Mouse (Mus musculus) urinary bladder, adult 18-20 months (tissue): Measurements from ENCODE around the gene Dusp6.

Experiments
- DNase-seq, 2 experiments: peaks; one replicate each; pipeline ENCODE4 v3.0.0; 2022; ENCODE audit warnings: low spot score in 2 of 2, mixed read lengths in 2 of 2

Gene Dusp6

DNA sequence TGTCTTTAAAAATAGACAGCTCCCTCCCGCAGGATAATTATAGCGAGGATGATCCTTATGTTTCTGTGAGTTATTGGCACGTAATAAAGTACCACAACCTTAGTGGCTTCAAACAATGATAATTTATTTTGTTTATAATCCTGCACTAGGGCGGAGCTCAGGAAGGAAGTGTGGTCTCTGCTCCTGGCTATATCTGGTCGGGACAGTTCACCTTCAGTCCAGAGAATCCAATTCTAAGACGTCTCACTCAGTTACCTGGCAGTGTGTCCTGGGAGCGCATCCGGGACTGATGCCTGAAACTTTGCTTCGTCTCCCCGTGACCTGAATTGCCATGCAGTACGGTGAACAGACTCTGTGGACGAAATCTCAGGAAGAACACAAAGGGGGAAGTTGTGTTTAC lies 10.0 kb downstream of the Dusp6 start:
- no peak for DNase-seq

DNA sequence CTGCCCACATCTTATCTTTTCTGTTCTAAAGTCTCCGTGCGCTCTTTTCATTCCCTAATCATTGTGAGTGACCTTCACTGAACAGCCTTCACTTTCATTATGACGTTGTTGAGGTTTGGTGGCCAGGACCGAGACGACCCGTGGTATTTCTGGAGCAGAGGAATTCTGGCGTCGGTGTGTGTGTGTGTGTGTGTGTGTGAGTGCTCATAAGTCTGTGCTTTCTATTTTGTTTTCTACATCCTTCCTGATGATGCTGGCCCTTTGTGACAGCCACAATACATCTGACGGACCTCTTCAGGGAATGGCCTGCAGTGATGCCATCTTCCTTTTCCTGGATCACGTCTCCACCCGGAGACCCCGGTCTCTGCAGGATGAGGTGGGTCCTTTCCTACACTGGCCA lies 11.6 kb downstream of the Dusp6 start:
- no peak for DNase-seq

- no peak for DNase-seq
Observed at GRCm38 (mm10) chr10:99279067-99279880, 16.2 kb downstream of the Dusp6 start.

DNA sequence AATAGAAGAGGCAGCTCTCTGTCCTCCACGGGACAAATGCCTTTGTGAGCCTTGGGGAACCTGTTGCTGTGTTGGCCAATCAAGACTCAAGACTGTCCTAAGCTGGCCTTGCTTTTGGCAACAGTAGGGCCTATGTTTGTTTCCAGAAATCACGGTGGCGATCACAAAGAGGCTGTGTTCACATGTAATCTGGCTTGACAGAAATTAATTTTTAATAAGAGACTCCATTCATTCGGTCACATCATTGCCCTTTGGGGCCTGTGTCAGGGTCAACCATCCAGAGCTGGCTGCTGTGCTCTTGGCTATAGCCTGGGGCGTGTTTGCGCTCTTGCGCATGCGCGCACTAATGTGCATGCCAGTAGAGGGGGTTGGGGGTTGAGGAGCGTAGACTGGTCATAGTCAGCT lies 21.0 kb downstream of the Dusp6 start:
- no peak for DNase-seq

DNA sequence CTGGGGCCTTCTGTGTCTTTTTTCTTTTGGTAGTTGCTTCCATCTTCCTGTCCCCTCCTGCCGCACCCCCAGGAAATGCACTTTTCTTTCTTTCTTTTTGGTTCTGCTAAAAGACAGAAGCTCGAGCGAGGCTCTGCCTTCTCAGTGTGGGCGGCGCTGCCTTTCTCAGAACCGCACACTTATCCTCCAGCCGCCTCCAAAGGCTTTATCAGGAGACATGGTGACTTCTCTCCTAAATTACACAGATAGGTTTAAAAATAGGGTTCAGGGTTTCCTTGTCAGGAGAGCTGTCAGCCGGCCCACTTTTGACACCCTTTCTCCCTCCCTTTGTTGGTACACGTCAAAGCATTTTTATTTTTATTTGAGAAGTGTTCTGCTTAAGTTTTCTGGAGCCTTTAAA lies 21.9 kb downstream of the Dusp6 start:
- no peak for DNase-seq

- DNase-seq, result no peak
Observed at GRCm38 (mm10) chr10:99285759-99286158, 22.7 kb downstream of the Dusp6 start.

DNA sequence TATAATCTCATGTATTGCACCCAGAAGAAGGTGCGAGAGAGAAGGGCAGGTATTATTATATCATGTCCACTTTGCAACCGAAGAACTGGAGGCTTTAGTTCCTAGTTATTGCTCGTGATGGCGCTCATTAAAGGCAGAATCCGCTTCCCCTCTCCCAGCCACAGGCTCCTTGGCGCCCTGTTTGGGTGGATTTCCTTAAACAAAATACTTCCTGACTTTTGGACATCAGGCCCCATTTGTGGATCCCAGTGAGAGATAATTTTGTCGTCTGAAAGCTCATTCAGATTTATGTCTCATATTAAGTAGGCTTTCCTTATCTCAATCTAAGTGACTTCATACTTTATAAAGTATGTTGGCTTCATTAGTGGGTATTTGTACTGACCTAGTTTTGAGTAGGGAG lies 23.2 kb downstream of the Dusp6 start:
- no peak for DNase-seq

DNA sequence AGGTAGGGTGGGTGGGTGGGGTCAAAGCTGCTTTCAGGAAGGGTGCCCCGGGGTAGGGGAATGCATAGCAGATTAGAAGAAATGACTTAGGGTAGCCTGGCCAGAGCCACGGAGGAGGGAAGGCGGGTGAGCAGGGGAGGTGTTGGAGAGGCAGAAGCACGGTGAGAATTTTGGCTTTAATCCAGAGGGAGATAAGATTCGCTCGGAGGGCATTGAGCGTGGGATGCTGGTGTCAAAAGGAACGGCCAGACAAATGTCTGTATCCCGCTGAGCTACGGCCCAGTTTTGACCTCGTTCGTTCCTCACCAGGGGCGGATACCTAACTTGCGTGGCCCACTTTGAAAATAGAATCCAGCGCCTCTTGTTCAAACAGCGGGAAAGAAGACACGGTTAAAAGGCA lies 23.8 kb downstream of the Dusp6 start:
- no peak for DNase-seq

DNA sequence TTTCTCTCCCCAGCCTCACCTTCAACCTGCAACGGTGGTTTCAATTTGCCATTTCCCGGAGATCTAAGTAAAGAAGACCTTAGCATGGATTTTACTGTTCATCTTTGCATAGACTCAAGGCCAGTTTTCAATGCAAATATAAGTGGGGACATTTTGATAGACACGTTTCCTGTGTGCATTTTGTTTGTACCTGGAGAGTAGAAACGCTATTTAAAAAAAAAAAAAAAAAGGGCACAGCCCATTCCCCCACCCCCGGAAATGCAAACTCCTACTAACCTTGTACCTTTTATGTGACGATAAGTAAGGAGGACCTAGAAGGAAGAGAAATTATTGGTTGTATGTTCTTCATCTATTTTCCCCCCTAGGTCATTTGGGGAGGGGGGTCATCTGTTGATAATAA lies 24.2 kb downstream of the Dusp6 start:
- no peak for DNase-seq

GRCm38 (mm10) chr10:99289176-99289575 lies 26.1 kb downstream of the Dusp6 start:
- no peak for DNase-seq

GRCm38 (mm10) chr10:99293111-99293640 lies 30.1 kb downstream of the Dusp6 start:
- no peak for DNase-seq

GRCm38 (mm10) chr10:99297721-99298120 lies 34.7 kb downstream of the Dusp6 start:
- DNase-seq, result no peak

- DNase-seq, result peak in 1 of 2 experiments; percentile 43
Observed at GRCm38 (mm10) chr10:99298328-99299295, 35.6 kb downstream of the Dusp6 start.

DNA sequence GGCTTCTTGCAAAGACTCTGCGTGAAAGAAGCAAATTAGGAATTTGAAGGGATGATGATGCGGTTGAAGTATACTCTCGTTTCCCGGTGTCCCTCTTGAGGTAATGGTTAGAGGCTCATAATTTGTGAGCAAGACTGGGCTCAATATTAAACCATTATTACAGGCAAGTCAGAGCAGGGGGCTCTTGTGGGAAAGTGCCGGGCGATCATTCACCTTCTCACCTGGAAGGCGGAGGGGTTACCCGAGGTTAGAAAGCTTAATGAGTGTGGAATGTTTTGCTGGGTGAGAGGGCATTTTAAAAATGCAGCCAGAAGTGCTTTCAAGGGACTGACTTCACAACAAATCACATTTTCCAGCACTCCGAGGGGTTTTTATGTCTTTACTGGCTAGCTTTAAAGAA lies 36.3 kb downstream of the Dusp6 start:
- no peak for DNase-seq

DNA sequence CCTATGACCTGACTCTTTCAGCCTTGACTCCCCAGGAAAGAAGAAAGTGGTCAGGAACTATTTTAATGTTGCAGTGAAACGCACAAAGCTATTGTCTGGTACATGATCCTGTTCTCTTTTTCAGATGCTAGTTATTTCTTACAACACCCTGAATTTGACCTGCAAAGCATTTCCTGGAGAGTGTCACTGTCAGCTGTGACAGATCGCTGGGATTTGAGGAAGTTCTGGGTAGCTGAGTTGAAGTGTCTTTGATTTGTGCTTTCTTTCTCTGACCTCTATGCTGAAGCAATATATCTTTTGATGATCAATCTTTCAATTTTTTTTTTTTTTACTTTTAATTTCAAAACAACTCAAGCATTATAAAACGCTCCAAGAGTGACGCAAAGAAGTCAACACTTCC lies 39.0 kb downstream of the Dusp6 start:
- no peak for DNase-seq

- no peak for DNase-seq
Observed at GRCm38 (mm10) chr10:99308837-99309236, 45.8 kb downstream of the Dusp6 start.

- no peak for DNase-seq
Observed at GRCm38 (mm10) chr10:99309617-99310016, 46.6 kb downstream of the Dusp6 start.

DNA sequence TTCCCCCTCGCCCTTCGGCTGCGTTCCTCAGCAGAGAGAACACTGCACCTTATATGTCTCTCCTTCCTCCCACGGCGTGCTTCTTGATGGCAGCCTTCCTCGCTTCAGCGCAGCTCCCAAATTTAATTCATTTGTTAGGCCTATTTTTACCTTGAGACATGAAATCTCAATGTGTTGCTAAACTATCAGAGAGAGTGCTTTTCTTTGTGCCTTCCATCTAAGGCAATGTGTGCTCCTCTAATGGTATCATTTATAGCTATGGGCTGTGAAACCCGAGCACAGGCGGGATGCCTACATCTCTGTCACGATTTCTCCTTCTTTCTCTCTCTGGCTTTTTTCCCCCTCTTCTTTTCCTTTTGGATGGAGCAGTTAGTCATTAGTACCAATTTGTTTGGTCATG lies 47.2 kb downstream of the Dusp6 start:
- no peak for DNase-seq

DNA sequence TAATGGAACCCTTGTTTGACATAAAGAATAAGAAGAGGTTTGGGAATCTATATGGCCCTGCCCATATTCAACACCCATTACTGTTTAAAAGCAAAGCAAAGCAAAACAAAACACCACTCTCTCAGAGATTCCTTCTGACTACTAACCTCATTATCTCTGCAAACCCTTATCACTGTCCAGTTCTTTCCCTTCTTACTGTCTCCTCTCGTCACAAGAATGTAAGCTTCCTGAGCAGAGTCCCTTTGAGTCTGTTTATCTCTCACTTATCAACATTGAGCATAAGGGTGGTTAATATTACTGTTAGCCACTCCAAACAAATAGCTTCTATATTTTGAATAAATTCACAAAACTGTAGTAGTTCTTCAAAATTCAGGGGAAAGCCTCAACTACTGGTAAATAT lies 48.9 kb downstream of the Dusp6 start:
- DNase-seq, result no peak

- DNase-seq, result no peak
Observed at GRCm38 (mm10) chr10:99314366-99314765, 51.3 kb downstream of the Dusp6 start.

- DNase-seq, result no peak
Observed at GRCm38 (mm10) chr10:99317057-99317456, 54.0 kb downstream of the Dusp6 start.
